Mouse (Mus musculus): Measurements from ENCODE around the gene Smpd3.

DNA sequence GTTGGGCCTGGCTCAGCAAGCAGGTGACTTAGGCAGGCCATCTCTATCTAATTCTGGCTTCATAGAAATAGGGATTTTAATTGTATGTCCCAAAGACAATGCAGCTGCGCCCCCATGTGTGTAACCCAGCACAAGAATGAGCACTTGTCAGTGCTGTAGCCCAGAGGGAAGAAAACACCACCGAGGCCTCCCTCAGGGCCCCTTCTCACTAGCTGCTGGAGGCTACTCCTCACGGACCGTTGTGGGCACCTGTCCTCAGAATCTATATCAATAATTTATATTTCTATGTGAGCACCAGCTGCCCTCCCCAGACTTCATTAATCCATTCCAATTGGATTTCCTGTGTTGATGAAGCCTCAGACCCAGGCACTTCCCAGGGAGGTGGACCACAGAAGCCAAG lies 76.9 kb downstream of the Smpd3 start:
- no peak for TF ChIP-seq CTCF (IDR thresholded peaks at IDR 0.05; ENCODE audit: low read depth)
- no peak for TF ChIP-seq EP300 (IDR thresholded peaks at IDR 0.05; ENCODE audit: low read depth)

All from liver, postnatal 0 days (tissue).